Mouse (Mus musculus): Measurements from ENCODE around the gene Trp53. TPM values are rescaled to one million over a fixed set of nuclear protein-coding genes. Genes with fewer than 3 reads are reported as not detected.
A peak's percentile ranks its signal among the peaks of the same experiment; 100 is the strongest.

The Trp53 gene
- polyA plus RNA-seq, 1 experiment from 2014 or later: 71.2 TPM

GRCm38 (mm10) chr11:69580572-69581146 is 500 bp downstream of the Trp53 start:
- H3K4me3 ChIP-seq (ENCODE audit: control insufficient read depth in 1 of 2, insufficient read depth in 1 of 2, low read depth in 1 of 2, low read length in 2 of 2): peak overlapping the region; percentile 68 to 74
- H3K4me2 ChIP-seq (ENCODE audit: low read length): peak overlapping the region; percentile 75
- no peaks in the 10 kb centered on the region for H3K9me3 ChIP-seq (ENCODE audit: control insufficient read depth, low read length)
- H3K36me3 ChIP-seq (ENCODE audit: control insufficient read depth, insufficient read depth, low read length): peaks cover 22% of the 10 kb centered on the region
- H3K9ac ChIP-seq (ENCODE audit: low read length): peak overlapping the region; percentile 84
- peak overlapping the region; percentile 91 to 97 for H3K27ac ChIP-seq (replicated peaks in 1 of 2; ENCODE audit: control insufficient read depth in 1 of 2, insufficient read depth in 1 of 2, low read depth in 2 of 2, low read length in 2 of 2)
- WGBS: under 1% methylated on average over 25 of the region's 25 CpGs
- peak; percentile 2; the same call in 1 of the 2 replicates for ATAC-seq (ENCODE audit: insufficient number of reproducible peaks, insufficient read depth, low FRiP score, low read depth)
- no peaks in the 10 kb centered on the region for H3K27me3 ChIP-seq (ENCODE audit: control insufficient read depth, insufficient read depth, low read length)
- H3K4me1 ChIP-seq (ENCODE audit: control insufficient read depth in 2 of 2, insufficient read depth in 2 of 2, low read length in 2 of 2): peaks cover 12 to 23% of the 10 kb centered on the region in 2 experiments

GRCm38 (mm10) chr11:69581147-69581688 is 1.1 kb downstream of the Trp53 start:
- peak overlapping the region; percentile 91 to 97 for H3K27ac ChIP-seq (replicated peaks in 1 of 2; ENCODE audit: control insufficient read depth in 1 of 2, insufficient read depth in 1 of 2, low read depth in 2 of 2, low read length in 2 of 2)
- peaks cover 19% of the 10 kb centered on the region for H3K36me3 ChIP-seq (ENCODE audit: control insufficient read depth, insufficient read depth, low read length)
- no peaks in the 10 kb centered on the region for H3K27me3 ChIP-seq (ENCODE audit: control insufficient read depth, insufficient read depth, low read length)
- H3K4me1 ChIP-seq (ENCODE audit: control insufficient read depth in 2 of 2, insufficient read depth in 2 of 2, low read length in 2 of 2): peaks cover 12 to 26% of the 10 kb centered on the region in 2 experiments
- H3K9ac ChIP-seq (ENCODE audit: low read length): peak overlapping the region; percentile 84
- H3K4me2 ChIP-seq (ENCODE audit: low read length): peak overlapping the region; percentile 75
- WGBS: under 1% methylated on average over 36 of the region's 36 CpGs
- peak overlapping the region; percentile 68 to 74 for H3K4me3 ChIP-seq (ENCODE audit: control insufficient read depth in 1 of 2, insufficient read depth in 1 of 2, low read depth in 1 of 2, low read length in 2 of 2)
- ATAC-seq (ENCODE audit: insufficient number of reproducible peaks, insufficient read depth, low FRiP score, low read depth): peak; percentile 79
- no peaks in the 10 kb centered on the region for H3K9me3 ChIP-seq (ENCODE audit: control insufficient read depth, low read length)

- H3K9ac ChIP-seq (ENCODE audit: low read length): peak overlapping the region; percentile 84
- no peaks in the 10 kb centered on the region for H3K9me3 ChIP-seq (ENCODE audit: control insufficient read depth, low read length)
- under 1% methylated on average over 8 of the region's 8 CpGs for WGBS
- peaks cover 12 to 26% of the 10 kb centered on the region in 2 experiments for H3K4me1 ChIP-seq (ENCODE audit: control insufficient read depth in 2 of 2, insufficient read depth in 2 of 2, low read length in 2 of 2)
- no peak for ATAC-seq (ENCODE audit: insufficient number of reproducible peaks, insufficient read depth, low FRiP score, low read depth)
- peak overlapping the region; percentile 81 to 91 for H3K27ac ChIP-seq (replicated peaks in 1 of 2; ENCODE audit: control insufficient read depth in 1 of 2, insufficient read depth in 1 of 2, low read depth in 2 of 2, low read length in 2 of 2)
- H3K36me3 ChIP-seq (ENCODE audit: control insufficient read depth, insufficient read depth, low read length): peaks cover 18% of the 10 kb centered on the region
- H3K4me2 ChIP-seq (ENCODE audit: low read length): peak overlapping the region; percentile 75
- peak overlapping the region; percentile 68 to 74 for H3K4me3 ChIP-seq (ENCODE audit: control insufficient read depth in 1 of 2, insufficient read depth in 1 of 2, low read depth in 1 of 2, low read length in 2 of 2)
- no peaks in the 10 kb centered on the region for H3K27me3 ChIP-seq (ENCODE audit: control insufficient read depth, insufficient read depth, low read length)
These were observed 1.7 kb downstream of the Trp53 start for GRCm38 (mm10) chr11:69581814-69582213.

DNA sequence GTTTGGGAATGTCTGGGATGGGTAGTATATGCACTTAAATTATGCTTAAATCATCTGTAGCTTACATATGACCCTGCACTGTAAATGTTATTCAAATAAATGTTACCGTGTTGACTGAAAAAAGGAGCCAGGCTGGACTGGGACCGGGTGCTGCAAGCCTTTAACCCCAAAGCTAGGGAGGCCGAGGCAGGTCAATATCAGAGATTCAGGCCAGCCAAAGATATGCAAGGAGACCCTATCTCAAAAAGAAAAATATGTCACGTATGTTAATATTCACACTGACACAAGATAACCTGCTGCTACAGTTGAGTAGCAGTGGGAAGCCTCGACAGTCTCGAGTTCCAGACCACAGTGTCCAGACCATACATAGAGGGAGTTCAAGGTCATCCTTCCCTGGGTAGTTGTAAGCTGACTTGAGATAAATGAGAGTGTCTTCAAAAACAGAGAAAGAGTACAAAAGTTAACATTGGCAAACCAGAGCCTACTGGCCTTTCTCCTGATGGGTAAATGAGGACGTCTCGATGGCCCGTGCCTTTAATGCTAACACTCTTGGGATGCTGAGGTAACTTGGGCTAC is 2.2 kb downstream of the Trp53 start:
- H3K36me3 ChIP-seq (ENCODE audit: control insufficient read depth, insufficient read depth, low read length): peaks cover 17% of the 10 kb centered on the region
- peaks cover 12 to 22% of the 10 kb centered on the region in 2 experiments for H3K4me1 ChIP-seq (ENCODE audit: control insufficient read depth in 2 of 2, insufficient read depth in 2 of 2, low read length in 2 of 2)
- H3K27me3 ChIP-seq (ENCODE audit: control insufficient read depth, insufficient read depth, low read length): no peaks in the 10 kb centered on the region
- H3K9ac ChIP-seq (ENCODE audit: low read length): peak overlapping the region; percentile 84
- no peak for ATAC-seq (ENCODE audit: insufficient number of reproducible peaks, insufficient read depth, low FRiP score, low read depth)
- H3K4me3 ChIP-seq (ENCODE audit: control insufficient read depth in 1 of 2, insufficient read depth in 1 of 2, low read depth in 1 of 2, low read length in 2 of 2): peak overlapping the region in 1 of 2 experiments; percentile 68; a peak in 2 of 4 replicates
- no peaks in the 10 kb centered on the region for H3K9me3 ChIP-seq (ENCODE audit: control insufficient read depth, low read length)
- peak overlapping the region in 1 of 2 experiments; percentile 91; a peak in 1 of 4 replicates for H3K27ac ChIP-seq (replicated peaks in 1 of 2; ENCODE audit: control insufficient read depth in 1 of 2, insufficient read depth in 1 of 2, low read depth in 2 of 2, low read length in 2 of 2)
- H3K4me2 ChIP-seq (ENCODE audit: low read length): peak overlapping the region; percentile 75
- 59% methylated on average over 9 of the region's 9 CpGs for WGBS

GRCm38 (mm10) chr11:69584008-69584407 is 3.8 kb downstream of the Trp53 start:
- Histone ChIP-seq H3K9me3 (ENCODE audit: control insufficient read depth, low read length) (no peaks in the 10 kb centered on the region), H3K4me1 (ENCODE audit: control insufficient read depth in 2 of 2, insufficient read depth in 2 of 2, low read length in 2 of 2) (peaks cover 3 to 11% of the 10 kb centered on the region in 2 experiments; a peak in 3 of 4 replicates), H3K36me3 (ENCODE audit: control insufficient read depth, insufficient read depth, low read length) (peaks cover 34% of the 10 kb centered on the region), H3K27ac (replicated peaks in 1 of 2; ENCODE audit: control insufficient read depth in 1 of 2, insufficient read depth in 1 of 2, low read depth in 2 of 2, low read length in 2 of 2) (no peak overlapping the region), H3K9ac (ENCODE audit: low read length) (no peak overlapping the region), H3K4me2 (ENCODE audit: low read length) (no peak overlapping the region), H3K27me3 (ENCODE audit: control insufficient read depth, insufficient read depth, low read length) (no peaks in the 10 kb centered on the region), H3K4me3 (ENCODE audit: control insufficient read depth in 1 of 2, insufficient read depth in 1 of 2, low read depth in 1 of 2, low read length in 2 of 2) (no peak overlapping the region)
- 80% methylated on average over 7 of the region's 7 CpGs for WGBS
- ATAC-seq (ENCODE audit: insufficient number of reproducible peaks, insufficient read depth, low FRiP score, low read depth): no peak

GRCm38 (mm10) chr11:69584937-69585336 is 4.8 kb downstream of the Trp53 start:
- Histone ChIP-seq H3K9me3 (ENCODE audit: control insufficient read depth, low read length) (no peaks in the 10 kb centered on the region), H3K27ac (replicated peaks in 1 of 2; ENCODE audit: control insufficient read depth in 1 of 2, insufficient read depth in 1 of 2, low read depth in 2 of 2, low read length in 2 of 2) (no peak overlapping the region), H3K4me3 (ENCODE audit: control insufficient read depth in 1 of 2, insufficient read depth in 1 of 2, low read depth in 1 of 2, low read length in 2 of 2) (no peak overlapping the region), H3K4me2 (ENCODE audit: low read length) (no peak overlapping the region), H3K4me1 (ENCODE audit: control insufficient read depth in 2 of 2, insufficient read depth in 2 of 2, low read length in 2 of 2) (peaks cover 3 to 11% of the 10 kb centered on the region in 2 experiments; a peak in 3 of 4 replicates), H3K9ac (ENCODE audit: low read length) (no peak overlapping the region), H3K27me3 (ENCODE audit: control insufficient read depth, insufficient read depth, low read length) (no peaks in the 10 kb centered on the region), H3K36me3 (ENCODE audit: control insufficient read depth, insufficient read depth, low read length) (peaks cover 43% of the 10 kb centered on the region)
- 95% methylated on average over 13 of the region's 13 CpGs for WGBS
- ATAC-seq (ENCODE audit: insufficient number of reproducible peaks, insufficient read depth, low FRiP score, low read depth): no peak

DNA sequence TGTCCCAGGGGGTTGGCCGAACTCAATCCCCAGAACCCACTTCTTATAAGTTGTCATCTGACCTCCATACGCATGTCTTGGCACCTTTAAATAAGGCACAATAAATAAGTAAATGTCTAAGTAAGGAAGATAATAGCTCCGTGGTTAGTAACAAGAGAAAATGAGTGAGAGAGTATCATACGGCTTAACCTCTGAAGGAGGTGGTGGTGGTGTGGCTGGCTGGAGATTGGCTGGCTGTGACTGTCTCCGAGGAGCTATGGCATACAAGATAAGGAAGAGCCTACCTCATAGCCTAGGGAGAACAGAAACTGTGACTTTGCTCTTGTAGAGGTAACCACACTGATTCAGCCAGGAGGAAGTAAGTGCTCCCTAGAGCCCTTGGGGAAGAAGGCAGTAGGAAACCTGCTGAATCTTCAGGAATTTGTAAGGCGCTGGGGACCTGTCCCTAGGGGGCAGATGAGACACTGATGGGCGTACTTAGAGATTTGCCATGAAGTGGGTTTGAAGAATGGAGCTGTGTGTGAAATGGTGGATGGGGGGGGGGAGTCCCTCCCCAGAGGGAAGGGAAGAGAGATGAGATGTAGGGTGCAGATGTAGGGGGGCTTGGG is 5.7 kb downstream of the Trp53 start:
- no peak for ATAC-seq (ENCODE audit: insufficient number of reproducible peaks, insufficient read depth, low FRiP score, low read depth)
- peaks cover 52% of the 10 kb centered on the region for H3K36me3 ChIP-seq (ENCODE audit: control insufficient read depth, insufficient read depth, low read length)

More for the DNA sequence above, 5.7 kb downstream of the Trp53 start:
- no peaks in the 10 kb centered on the region for H3K9me3 ChIP-seq (ENCODE audit: control insufficient read depth, low read length)
- 0 out of 2 replicates have a peak overlapping the region, but pooled peaks have one; percentile 9 for H3K9ac ChIP-seq (ENCODE audit: low read length)
- no peak overlapping the region for H3K27ac ChIP-seq (replicated peaks in 1 of 2; ENCODE audit: control insufficient read depth in 1 of 2, insufficient read depth in 1 of 2, low read depth in 2 of 2, low read length in 2 of 2)
- H3K4me3 ChIP-seq (ENCODE audit: control insufficient read depth in 1 of 2, insufficient read depth in 1 of 2, low read depth in 1 of 2, low read length in 2 of 2): no peak overlapping the region
- 60% methylated on average over 7 of the region's 7 CpGs for WGBS
- no peaks in the 10 kb centered on the region for H3K27me3 ChIP-seq (ENCODE audit: control insufficient read depth, insufficient read depth, low read length)
- peaks cover 3 to 11% of the 10 kb centered on the region in 2 experiments; a peak in 3 of 4 replicates for H3K4me1 ChIP-seq (ENCODE audit: control insufficient read depth in 2 of 2, insufficient read depth in 2 of 2, low read length in 2 of 2)
- H3K4me2 ChIP-seq (ENCODE audit: low read length): no peak overlapping the region
